Mouse (Mus musculus): ENCODE results near the gene Rabggta. TPM values are rescaled to one million over a fixed set of nuclear protein-coding genes. Genes with fewer than 3 reads are reported as not detected.

Gene Rabggta
- total RNA-seq, 1 experiment: 34.0 TPM

DNA sequence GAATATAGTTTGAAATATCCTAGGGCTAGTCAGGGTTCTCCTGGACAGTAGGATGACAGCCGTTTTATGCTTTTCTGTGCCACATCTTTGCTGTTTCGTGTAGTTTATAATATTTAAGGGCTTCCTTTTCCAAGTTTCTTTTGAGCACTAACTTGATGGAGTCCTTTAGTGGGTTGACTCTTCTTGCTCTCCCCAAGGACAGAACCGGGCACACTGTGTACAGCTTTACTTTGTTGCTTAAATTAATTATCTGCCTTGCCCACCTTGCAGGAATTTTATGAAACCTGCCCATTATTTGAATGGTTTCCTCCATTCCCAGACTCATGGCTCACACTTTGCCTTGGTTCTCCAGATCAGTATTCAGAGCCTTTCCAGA is 40.0 kb downstream of the Rabggta start:
- peaks cover 0 to 2% of the 10 kb centered on the region in 2 experiments; a peak in 1 of 4 replicates for H3K4me1 ChIP-seq (ENCODE audit: control insufficient read depth in 2 of 2, insufficient read depth in 2 of 2, low read length in 2 of 2, poor library complexity in 1 of 2)
- no peak overlapping the region for H3K27ac ChIP-seq (ENCODE audit: insufficient read depth, low read depth, low read length, poor library complexity, severe bottlenecking)
- H3K9ac ChIP-seq (ENCODE audit: insufficient read depth, low read depth, low read length, poor library complexity, severe bottlenecking): no peak overlapping the region; the same call in 1 of the 2 replicates
- H3K9me3 ChIP-seq (ENCODE audit: control insufficient read depth, insufficient read depth, low read depth, low read length): no peaks in the 10 kb centered on the region
- TF ChIP-seq ZNF384 (IDR thresholded peaks at IDR 0.05; ENCODE audit: low read depth, low read length) (no peak), CHD2 (IDR thresholded peaks at IDR 0.05; ENCODE audit: low read depth, low read length) (no peak), ZC3H11A (IDR thresholded peaks at IDR 0.05; ENCODE audit: borderline replicate concordance, low read depth, low read length) (no peak), MAFK (IDR thresholded peaks at IDR 0.05; ENCODE audit: insufficient read depth, low read depth, low read length) (no peak), HCFC1 (IDR thresholded peaks at IDR 0.05; ENCODE audit: borderline replicate concordance, insufficient read depth, low read length) (no peak)
- peak overlapping the region; percentile 89 to 90 for H3K4me3 ChIP-seq (ENCODE audit: insufficient read depth in 1 of 2, low read depth in 1 of 2, low read length in 2 of 2, poor library complexity in 1 of 2, severe bottlenecking in 1 of 2)
- no peak for DNase-seq (ENCODE audit: low read depth, low spot score)
- peaks cover 19% of the 10 kb centered on the region for H3K36me3 ChIP-seq (ENCODE audit: control insufficient read depth, insufficient read depth, low read length, poor library complexity, severe bottlenecking)
- in situ Hi-C loops (cut with MboI; ENCODE audit: low sequenced_read_pairs in 2 of 2, unreplicated experiment in 2 of 2): loop anchor here in 1 of 2 experiments (5.0 kb wide), 1 partner anchor 60 kb away; no protein-coding TSS in a partner anchor

DNA sequence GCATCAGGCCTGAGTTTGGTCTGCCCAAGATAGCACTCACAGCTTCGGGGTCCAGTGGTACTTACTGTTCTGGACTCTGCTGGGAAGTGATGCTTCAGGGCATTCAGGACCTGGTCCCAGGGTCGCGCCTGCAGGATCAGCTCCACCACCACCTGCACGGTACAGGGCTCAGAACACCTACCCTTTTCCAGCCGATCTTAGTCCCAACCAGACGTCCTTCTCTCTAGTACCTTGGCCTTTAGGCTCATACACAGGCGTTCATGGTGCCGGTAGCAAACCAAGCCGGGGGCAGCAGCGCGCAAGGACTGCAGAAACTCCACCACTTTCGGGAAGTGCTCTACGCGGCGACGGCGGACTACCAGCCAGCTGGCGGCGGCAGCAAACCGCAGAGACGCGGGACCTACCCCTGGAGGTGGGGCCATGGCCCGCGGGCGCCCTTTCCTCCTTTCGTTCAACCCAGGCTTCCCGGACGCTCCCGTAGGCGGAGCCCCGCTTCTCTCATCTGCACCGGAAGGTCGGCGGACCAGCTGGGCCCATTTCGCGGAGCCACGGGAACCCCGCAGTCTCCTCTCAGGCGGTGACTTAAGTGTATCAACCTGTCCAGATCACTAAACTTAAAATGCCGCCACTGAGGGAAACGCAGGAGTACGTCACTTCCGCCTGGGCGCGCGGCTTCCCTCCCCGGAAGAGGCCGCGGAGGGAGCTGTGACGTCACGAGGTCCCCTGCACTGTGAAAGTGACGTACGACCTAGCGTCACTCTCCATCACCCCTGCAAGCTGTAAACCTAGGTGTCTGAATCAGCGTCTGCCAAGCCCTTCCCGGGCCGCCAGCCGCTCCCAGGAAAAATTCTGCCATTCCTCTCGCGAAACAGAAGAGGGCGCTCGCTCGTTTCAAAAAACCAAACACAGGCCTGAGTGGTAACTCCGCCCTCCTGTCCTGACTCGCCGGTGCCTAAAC is 40.6 kb downstream of the Rabggta start, which contains the start of gene Tinf2:
Gene Tinf2, minus strand, starts transcription at position 661 of the 958 bp plus-strand sequence.
- in situ Hi-C loops (cut with MboI; ENCODE audit: low sequenced_read_pairs in 2 of 2, unreplicated experiment in 2 of 2): loop anchor here in 1 of 2 experiments (5.0 kb wide), 1 partner anchor 61 kb away; no protein-coding TSS in a partner anchor

DNA sequence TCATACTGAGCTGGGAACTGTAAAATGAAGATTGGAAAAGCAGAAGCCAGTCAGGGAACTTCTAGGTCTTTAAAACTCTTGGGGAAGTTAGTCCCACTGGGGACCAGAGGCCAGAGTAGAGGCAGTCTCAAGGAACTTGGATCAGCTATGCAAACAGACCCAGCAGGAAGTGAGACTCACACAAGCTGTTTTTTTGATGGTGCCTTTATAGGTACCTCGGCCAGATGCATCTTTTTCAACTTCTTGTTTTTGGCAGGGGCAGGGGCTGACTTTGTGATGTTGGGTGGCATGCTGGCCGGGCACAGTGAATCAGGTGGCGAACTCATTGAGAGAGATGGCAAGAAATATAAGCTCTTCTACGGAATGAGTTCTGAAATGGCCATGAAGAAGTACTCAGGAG is 44.4 kb downstream of the Rabggta start:
- TF ChIP-seq HCFC1 (IDR thresholded peaks at IDR 0.05; ENCODE audit: borderline replicate concordance, insufficient read depth, low read length) (no peak), ZC3H11A (IDR thresholded peaks at IDR 0.05; ENCODE audit: borderline replicate concordance, low read depth, low read length) (no peak)
- in situ Hi-C loops (cut with MboI; ENCODE audit: low sequenced_read_pairs in 2 of 2, unreplicated experiment in 2 of 2): no loop called here
- H3K36me3 ChIP-seq (ENCODE audit: control insufficient read depth, insufficient read depth, low read length, poor library complexity, severe bottlenecking): peaks cover 24% of the 10 kb centered on the region

More for the DNA sequence above, 40.6 kb downstream of the Rabggta start, which contains the start of gene Tinf2:
- Histone ChIP-seq H3K9ac (ENCODE audit: insufficient read depth, low read depth, low read length, poor library complexity, severe bottlenecking) (peak within 1 kb of the TSS; percentile 94), H3K27ac (ENCODE audit: insufficient read depth, low read depth, low read length, poor library complexity, severe bottlenecking) (peak within 1 kb of the TSS; percentile 91), H3K4me1 (ENCODE audit: control insufficient read depth in 2 of 2, insufficient read depth in 2 of 2, low read length in 2 of 2, poor library complexity in 1 of 2) (peaks cover 0 to 2% of the 10 kb centered on the region in 2 experiments; a peak in 1 of 4 replicates), H3K4me3 (ENCODE audit: insufficient read depth in 1 of 2, low read depth in 1 of 2, low read length in 2 of 2, poor library complexity in 1 of 2, severe bottlenecking in 1 of 2) (peak within 1 kb of the TSS; percentile 89 to 90), H3K9me3 (ENCODE audit: control insufficient read depth, insufficient read depth, low read depth, low read length) (no peaks in the 10 kb centered on the region), H3K36me3 (ENCODE audit: control insufficient read depth, insufficient read depth, low read length, poor library complexity, severe bottlenecking) (peaks cover 23% of the 10 kb centered on the region)
- TF ChIP-seq ZNF384 (IDR thresholded peaks at IDR 0.05; ENCODE audit: low read depth, low read length): no peak
- no peak for TF ChIP-seq CHD2 (IDR thresholded peaks at IDR 0.05; ENCODE audit: low read depth, low read length)
- TF ChIP-seq ZC3H11A (IDR thresholded peaks at IDR 0.05; ENCODE audit: borderline replicate concordance, low read depth, low read length): peak; percentile 92
- TF ChIP-seq HCFC1 (IDR thresholded peaks at IDR 0.05; ENCODE audit: borderline replicate concordance, insufficient read depth, low read length): peak; percentile 61; the same call in 1 of the 2 replicates
- 0 out of 2 replicates have a peak, but pooled peaks have one; percentile 12 for TF ChIP-seq MAFK (IDR thresholded peaks at IDR 0.05; ENCODE audit: insufficient read depth, low read depth, low read length)
- DNase-seq (ENCODE audit: low read depth, low spot score): peak; percentile 95

DNA sequence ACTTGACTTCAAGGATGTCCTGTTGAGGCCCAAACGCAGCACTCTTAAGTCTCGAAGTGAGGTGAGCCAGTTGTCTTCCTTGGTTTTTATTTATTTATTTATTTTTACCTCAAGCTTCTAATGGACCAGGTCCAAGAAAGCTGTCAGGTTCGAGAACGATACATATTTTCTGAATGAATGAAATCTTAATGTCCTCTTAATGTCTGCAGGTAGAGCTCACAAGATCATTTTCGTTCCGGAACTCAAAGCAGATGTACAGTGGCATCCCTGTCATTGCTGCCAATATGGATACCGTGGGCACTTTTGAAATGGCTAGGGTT is 49.4 kb downstream of the Rabggta start:
- no peaks in the 10 kb centered on the region for H3K9me3 ChIP-seq (ENCODE audit: control insufficient read depth, insufficient read depth, low read depth, low read length)
- no peak for DNase-seq (ENCODE audit: low read depth, low spot score)
- in situ Hi-C loops (cut with MboI; ENCODE audit: low sequenced_read_pairs in 2 of 2, unreplicated experiment in 2 of 2): no loop called here
- H3K9ac ChIP-seq (ENCODE audit: insufficient read depth, low read depth, low read length, poor library complexity, severe bottlenecking): peak overlapping the region; percentile 62; the same call in 1 of the 2 replicates
- TF ChIP-seq ZC3H11A (IDR thresholded peaks at IDR 0.05; ENCODE audit: borderline replicate concordance, low read depth, low read length) (no peak), MAFK (IDR thresholded peaks at IDR 0.05; ENCODE audit: insufficient read depth, low read depth, low read length) (no peak), HCFC1 (IDR thresholded peaks at IDR 0.05; ENCODE audit: borderline replicate concordance, insufficient read depth, low read length) (no peak), ZNF384 (IDR thresholded peaks at IDR 0.05; ENCODE audit: low read depth, low read length) (no peak), CHD2 (IDR thresholded peaks at IDR 0.05; ENCODE audit: low read depth, low read length) (no peak)
- H3K36me3 ChIP-seq (ENCODE audit: control insufficient read depth, insufficient read depth, low read length, poor library complexity, severe bottlenecking): peaks cover 7% of the 10 kb centered on the region
- H3K27ac ChIP-seq (ENCODE audit: insufficient read depth, low read depth, low read length, poor library complexity, severe bottlenecking): peak overlapping the region; percentile 36; the same call in 1 of the 2 replicates
- H3K4me1 ChIP-seq (ENCODE audit: control insufficient read depth in 2 of 2, insufficient read depth in 2 of 2, low read length in 2 of 2, poor library complexity in 1 of 2): peaks cover 0 to 4% of the 10 kb centered on the region in 2 experiments; a peak in 1 of 4 replicates
- peak overlapping the region; percentile 84 to 89 for H3K4me3 ChIP-seq (ENCODE audit: insufficient read depth in 1 of 2, low read depth in 1 of 2, low read length in 2 of 2, poor library complexity in 1 of 2, severe bottlenecking in 1 of 2)

More for the DNA sequence above, 44.4 kb downstream of the Rabggta start:
- Histone ChIP-seq H3K9ac (ENCODE audit: insufficient read depth, low read depth, low read length, poor library complexity, severe bottlenecking) (no peak overlapping the region), H3K27ac (ENCODE audit: insufficient read depth, low read depth, low read length, poor library complexity, severe bottlenecking) (no peak overlapping the region), H3K4me3 (ENCODE audit: insufficient read depth in 1 of 2, low read depth in 1 of 2, low read length in 2 of 2, poor library complexity in 1 of 2, severe bottlenecking in 1 of 2) (no peak overlapping the region), H3K9me3 (ENCODE audit: control insufficient read depth, insufficient read depth, low read depth, low read length) (no peaks in the 10 kb centered on the region), H3K4me1 (ENCODE audit: control insufficient read depth in 2 of 2, insufficient read depth in 2 of 2, low read length in 2 of 2, poor library complexity in 1 of 2) (peaks cover 0 to 4% of the 10 kb centered on the region in 2 experiments; a peak in 2 of 4 replicates)
- no peak for DNase-seq (ENCODE audit: low read depth, low spot score)

Data from ES-E14 (cell line).